ENCODE assay signal across 21 mouse cellular contexts in the genomic region with DNA sequence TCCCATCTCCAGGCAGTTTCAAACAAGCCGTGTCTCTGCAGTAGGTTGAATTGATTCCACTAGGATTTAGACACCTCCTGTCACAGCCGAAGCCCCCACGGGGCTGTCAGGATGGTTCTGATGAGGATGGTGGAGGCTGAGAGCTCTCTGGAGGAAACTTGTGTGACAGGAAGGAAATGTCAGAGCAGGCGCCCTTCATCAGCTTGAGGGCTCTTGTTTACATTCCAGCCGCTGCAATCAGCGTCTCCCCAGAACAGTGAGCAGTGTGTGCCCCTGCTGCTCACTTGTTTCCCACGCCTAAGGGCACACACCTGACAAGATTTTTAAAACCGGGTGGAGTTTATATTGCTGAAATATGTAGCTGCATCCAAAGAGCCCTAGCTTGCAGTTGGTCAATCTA. TPM values are rescaled to one million over a fixed set of nuclear protein-coding genes. Genes with fewer than 3 reads are reported as not detected.
DNase-seq lines count a peak whose midpoint lies in the region; ATAC-seq lines count a peak whose summit lies in the region.
"Had no signal": no experiment of that assay in that cellular context is flagged by ENCODE, and none has a peak within 500 bp of the region (broad histone marks: within the 10 kb centered on the region; RNA-seq: fewer than 3 reads in every experiment).

No protein-coding gene starts in this region.

- no peak for ATAC-seq in embryonic facial prominence, embryonic 13.5 days (ENCODE audit: insufficient number of reproducible peaks, insufficient read depth, low FRiP score, low TSS enrichment, low read depth)
- ATAC-seq in hindbrain, embryonic 16.5 days = no peak
- ATAC-seq: forebrain, embryonic 15.5 days; midbrain, embryonic 15.5 days had no signal

- H3K9ac ChIP-seq in embryonic facial prominence, embryonic 13.5 days = peak overlapping the region; percentile 6; the same call in 1 of the 2 replicates
- no peak overlapping the region for H3K9ac ChIP-seq in hindbrain, embryonic 16.5 days (ENCODE audit: low read depth, low read length)
- H3K9ac ChIP-seq: forebrain, embryonic 15.5 days; midbrain, embryonic 15.5 days; neural tube, embryonic 12.5 days had no signal

- WGBS in embryonic facial prominence, embryonic 13.5 days = 15% methylated on average over 8 of the region's 8 CpGs
- WGBS in hindbrain, embryonic 16.5 days = 51% methylated on average over 8 of the region's 8 CpGs

- no peak overlapping the region for H3K4me3 ChIP-seq in embryonic facial prominence, embryonic 13.5 days
- no peak overlapping the region for H3K4me3 ChIP-seq in hindbrain, embryonic 16.5 days (ENCODE audit: low read length)
- H3K4me3 ChIP-seq: forebrain, embryonic 15.5 days; gastrocnemius, adult 2 months; limb, embryonic 10.5 days; midbrain, embryonic 15.5 days; neural tube, embryonic 12.5 days had no signal

- peak; percentile 24 for DNase-seq in kidney, postnatal 10 days
- no peak for DNase-seq in kidney, postnatal 36 days
- peak; percentile 13 to 28 for DNase-seq in lung, adult 18-20 months
- DNase-seq in lung, postnatal 36 days = peak; percentile 33
- DNase-seq in left cerebral cortex, adult 18-20 months (ENCODE audit: low spot score in 2 of 2) = no peak
- no peak for DNase-seq in urinary bladder, postnatal 4 days (ENCODE audit: low spot score in 2 of 2)
- DNase-seq: adrenal gland, adult 8-10 months; cerebellum, adult 9-10 months; gastrocnemius, adult 2 months; heart, adult 11 months; heart, postnatal 14 days; kidney, postnatal 25 days; layer of hippocampus, postnatal 36 days; right cerebral cortex, postnatal 4 days had no signal

- H3K9me3 ChIP-seq in embryonic facial prominence, embryonic 13.5 days = no peaks in the 10 kb centered on the region
- H3K9me3 ChIP-seq in hindbrain, embryonic 16.5 days (ENCODE audit: control insufficient read depth, low read length) = no peaks in the 10 kb centered on the region
- H3K9me3 ChIP-seq: forebrain, embryonic 15.5 days; limb, embryonic 10.5 days; midbrain, embryonic 15.5 days; neural tube, embryonic 12.5 days had no signal

- H3K36me3 ChIP-seq in embryonic facial prominence, embryonic 13.5 days = peaks cover 4% of the 10 kb centered on the region; the same call in 1 of the 2 replicates
- H3K36me3 ChIP-seq in hindbrain, embryonic 16.5 days (ENCODE audit: control insufficient read depth, insufficient read depth, low read length) = no peaks in the 10 kb centered on the region
- H3K36me3 ChIP-seq: forebrain, embryonic 15.5 days; limb, embryonic 10.5 days; midbrain, embryonic 15.5 days had no signal

- no peak overlapping the region for H3K27ac ChIP-seq in embryonic facial prominence, embryonic 13.5 days
- no peak overlapping the region for H3K27ac ChIP-seq in hindbrain, embryonic 16.5 days (ENCODE audit: low read depth, low read length)
- H3K27ac ChIP-seq: forebrain, embryonic 15.5 days; gastrocnemius, adult 2 months; limb, embryonic 10.5 days; macrophage; midbrain, embryonic 15.5 days; neural tube, embryonic 12.5 days had no signal

- H3K27me3 ChIP-seq in embryonic facial prominence, embryonic 13.5 days = no peaks in the 10 kb centered on the region
- no peaks in the 10 kb centered on the region for H3K27me3 ChIP-seq in hindbrain, embryonic 16.5 days (replicated peaks; ENCODE audit: control insufficient read depth, insufficient read depth, low read length)
- H3K27me3 ChIP-seq: forebrain, embryonic 15.5 days; midbrain, embryonic 15.5 days; neural tube, embryonic 12.5 days had no signal

- no peak overlapping the region for H3K4me2 ChIP-seq in embryonic facial prominence, embryonic 13.5 days
- no peak overlapping the region for H3K4me2 ChIP-seq in hindbrain, embryonic 16.5 days (ENCODE audit: low read length)
- H3K4me2 ChIP-seq: forebrain, embryonic 15.5 days; midbrain, embryonic 15.5 days; neural tube, embryonic 12.5 days had no signal

- H3K4me1 ChIP-seq in embryonic facial prominence, embryonic 13.5 days = peaks cover 10% of the 10 kb centered on the region
- no peaks in the 10 kb centered on the region for H3K4me1 ChIP-seq in hindbrain, embryonic 16.5 days (ENCODE audit: control insufficient read depth, insufficient read depth, low read depth, low read length)
- H3K4me1 ChIP-seq: forebrain, embryonic 15.5 days; midbrain, embryonic 15.5 days; neural tube, embryonic 12.5 days had no signal

RNA-seq across cellular contexts. Expression of gene Adi1, which starts 7.7 kb away (rescaled TPM):
- 69.5 and 72.0 TPM in 2 replicates for polyA plus RNA-seq in embryonic facial prominence, embryonic 13.5 days (2015; fragmentation: Nextera tagmentation; extraction: Ambion mirVana)
- 10 to 100 TPM; 36.5 to 37.2 TPM for total RNA-seq in left cerebral cortex, adult 18-20 months (2021)
- polyA plus RNA-seq in hindbrain, embryonic 16.5 days (2015; fragmentation: Nextera tagmentation; extraction: Ambion mirVana) = 28.6 and 32.1 TPM in 2 replicates

RNA-seq across cellular contexts. Expression of gene Rnaseh1, which starts 17.9 kb away (rescaled TPM):
- polyA plus RNA-seq in embryonic facial prominence, embryonic 13.5 days (2015; fragmentation: Nextera tagmentation; extraction: Ambion mirVana) = 31.7 and 34.9 TPM in 2 replicates
- 10 to 100 TPM; 13.1 to 16.2 TPM for total RNA-seq in left cerebral cortex, adult 18-20 months (2021)
- polyA plus RNA-seq in hindbrain, embryonic 16.5 days (2015; fragmentation: Nextera tagmentation; extraction: Ambion mirVana) = 22.7 and 23.0 TPM in 2 replicates

RNA-seq across cellular contexts. Expression of gene Rps7, which starts 31.5 kb away (rescaled TPM):
- 763 and 839 TPM in 2 replicates for polyA plus RNA-seq in embryonic facial prominence, embryonic 13.5 days (2015; fragmentation: Nextera tagmentation; extraction: Ambion mirVana)
- 100 to 1,000 TPM; 302 to 311 TPM for total RNA-seq in left cerebral cortex, adult 18-20 months (2021)
- 315 and 319 TPM in 2 replicates for polyA plus RNA-seq in hindbrain, embryonic 16.5 days (2015; fragmentation: Nextera tagmentation; extraction: Ambion mirVana)

RNA-seq across cellular contexts. Expression of gene Colec11, which starts 44.1 kb away (rescaled TPM):
- polyA plus RNA-seq in embryonic facial prominence, embryonic 13.5 days (2015; fragmentation: Nextera tagmentation; extraction: Ambion mirVana) = 0.30 TPM in 1 of 2 replicates, not detected in the other
- under 1 TPM; 0.30 to 0.58 TPM for total RNA-seq in left cerebral cortex, adult 18-20 months (2021)
- 1.4 and 1.6 TPM in 2 replicates for polyA plus RNA-seq in hindbrain, embryonic 16.5 days (2015; fragmentation: Nextera tagmentation; extraction: Ambion mirVana)
- polyA plus RNA-seq: limb, embryonic 10.5 days; macrophage had no signal

Comparison
In these comparisons a context has a peak if more than half of its experiments do, and no peak if none do; other contexts are left out.
1. DNase-seq: peak in kidney, postnatal 10 days (single experiment), lung, adult 18-20 months (2 of 2) and lung, postnatal 36 days (single experiment); none in kidney, postnatal 36 days (0 of 2), left cerebral cortex, adult 18-20 months (0 of 2) and urinary bladder, postnatal 4 days (0 of 2).